Mouse (Mus musculus): ENCODE data around the gene Ist1. TPM values are rescaled to one million over a fixed set of nuclear protein-coding genes. Genes with fewer than 3 reads are reported as not detected.

Gene Ist1
- polyA plus RNA-seq, 1 experiment: 80.4 TPM

DNA sequence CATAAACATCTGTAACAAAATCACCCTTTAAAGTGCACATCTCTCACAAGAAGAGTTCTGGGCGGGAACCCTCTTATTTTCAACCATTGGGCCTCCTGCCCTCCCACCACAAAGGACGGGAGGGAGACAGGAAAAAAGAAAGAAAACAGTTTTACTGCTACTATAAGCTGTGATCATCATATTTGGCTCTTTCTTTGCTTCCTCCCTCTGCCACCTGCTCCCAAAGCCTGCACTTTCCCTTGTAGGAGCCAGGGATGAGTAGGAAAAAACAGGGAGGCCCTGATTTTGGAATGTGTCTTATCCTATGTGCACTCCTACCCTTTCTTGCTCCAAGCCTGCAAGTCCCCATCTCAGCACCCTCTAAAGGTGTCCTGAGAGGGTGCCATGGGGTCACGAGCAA lies 38.0 kb upstream of the Ist1 start:
- H3K27ac ChIP-seq (ENCODE audit: insufficient read depth, low read length): no peak overlapping the region
- H3K9me3 ChIP-seq (replicated peaks; ENCODE audit: control insufficient read depth, insufficient read depth, low read length, poor library complexity, severe bottlenecking): no peaks in the 10 kb centered on the region
- no peak for TF ChIP-seq CTCF (IDR thresholded peaks at IDR 0.05; ENCODE audit: low read depth, low read length)
- TF ChIP-seq EP300 (IDR thresholded peaks at IDR 0.05; ENCODE audit: insufficient read depth, low read depth, low read length): no peak
- TF ChIP-seq POLR2A (IDR thresholded peaks at IDR 0.05; ENCODE audit: insufficient read depth, low read length): no peak
- H3K4me1 ChIP-seq (ENCODE audit: control insufficient read depth, insufficient read depth, low read length): no peaks in the 10 kb centered on the region
- no peak overlapping the region for H3K4me3 ChIP-seq (ENCODE audit: low read depth, low read length)
- H3K9ac ChIP-seq (ENCODE audit: low read depth, poor library complexity, severe bottlenecking): no peak overlapping the region
- no peaks in the 10 kb centered on the region for H3K27me3 ChIP-seq (ENCODE audit: control insufficient read depth, insufficient read depth, low read length, poor library complexity, severe bottlenecking)
- peaks cover 11% of the 10 kb centered on the region for H3K36me3 ChIP-seq (ENCODE audit: control insufficient read depth, insufficient read depth, low read length, poor library complexity, severe bottlenecking)

DNA sequence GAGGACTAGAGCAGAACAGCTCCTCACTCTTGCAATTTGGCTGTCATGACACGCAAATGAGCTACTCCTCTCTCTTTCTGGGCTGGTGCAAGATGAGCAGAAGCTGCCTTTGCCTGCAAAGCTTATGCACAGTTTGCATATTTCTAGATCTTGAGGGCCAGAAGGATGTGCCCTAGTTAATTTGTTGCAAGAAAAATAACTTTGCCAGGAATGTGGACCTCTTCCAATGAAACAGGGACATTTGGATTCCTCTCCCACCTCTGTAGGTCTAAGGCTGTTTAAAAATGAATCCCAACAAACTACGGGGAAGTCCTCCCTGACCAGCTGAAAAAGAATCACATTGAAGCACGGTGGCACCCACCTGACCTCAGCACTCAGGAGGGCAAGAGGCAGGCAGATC lies 32.0 kb upstream of the Ist1 start:
- Histone ChIP-seq H3K36me3 (ENCODE audit: control insufficient read depth, insufficient read depth, low read length, poor library complexity, severe bottlenecking) (peaks cover 18% of the 10 kb centered on the region), H3K9ac (ENCODE audit: low read depth, poor library complexity, severe bottlenecking) (no peak overlapping the region), H3K4me1 (ENCODE audit: control insufficient read depth, insufficient read depth, low read length) (no peaks in the 10 kb centered on the region), H3K9me3 (replicated peaks; ENCODE audit: control insufficient read depth, insufficient read depth, low read length, poor library complexity, severe bottlenecking) (no peaks in the 10 kb centered on the region), H3K27ac (ENCODE audit: insufficient read depth, low read length) (no peak overlapping the region), H3K27me3 (ENCODE audit: control insufficient read depth, insufficient read depth, low read length, poor library complexity, severe bottlenecking) (no peaks in the 10 kb centered on the region), H3K4me3 (ENCODE audit: low read depth, low read length) (no peak overlapping the region)
- TF ChIP-seq CTCF (IDR thresholded peaks at IDR 0.05; ENCODE audit: low read depth, low read length) (no peak), POLR2A (IDR thresholded peaks at IDR 0.05; ENCODE audit: insufficient read depth, low read length) (no peak), EP300 (IDR thresholded peaks at IDR 0.05; ENCODE audit: insufficient read depth, low read depth, low read length) (no peak)

DNA sequence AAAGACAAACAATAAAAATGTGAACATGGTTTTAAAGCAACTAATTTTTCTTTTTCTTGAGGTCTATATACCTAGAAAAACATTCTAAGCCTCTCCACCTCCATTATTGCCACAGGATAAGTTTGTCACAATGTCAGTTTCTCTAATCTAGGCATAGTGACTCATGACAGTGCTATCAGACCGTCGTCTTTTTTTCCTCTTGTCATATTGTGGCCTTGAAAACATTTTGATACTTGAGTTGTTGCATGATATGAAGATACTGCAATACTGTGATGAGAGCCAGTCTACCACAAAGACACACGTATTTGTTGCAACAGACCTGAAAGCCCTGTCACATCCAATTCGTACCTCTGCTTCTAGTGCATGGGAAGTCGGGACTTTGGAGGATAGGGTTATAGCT lies 21.9 kb upstream of the Ist1 start:
- H3K27me3 ChIP-seq (ENCODE audit: control insufficient read depth, insufficient read depth, low read length, poor library complexity, severe bottlenecking): no peaks in the 10 kb centered on the region
- no peaks in the 10 kb centered on the region for H3K9me3 ChIP-seq (replicated peaks; ENCODE audit: control insufficient read depth, insufficient read depth, low read length, poor library complexity, severe bottlenecking)
- H3K9ac ChIP-seq (ENCODE audit: low read depth, poor library complexity, severe bottlenecking): no peak overlapping the region
- no peaks in the 10 kb centered on the region for H3K4me1 ChIP-seq (ENCODE audit: control insufficient read depth, insufficient read depth, low read length)
- H3K36me3 ChIP-seq (ENCODE audit: control insufficient read depth, insufficient read depth, low read length, poor library complexity, severe bottlenecking): peaks cover 14% of the 10 kb centered on the region
- H3K4me3 ChIP-seq (ENCODE audit: low read depth, low read length): no peak overlapping the region
- no peak for TF ChIP-seq CTCF (IDR thresholded peaks at IDR 0.05; ENCODE audit: low read depth, low read length)
- H3K27ac ChIP-seq (ENCODE audit: insufficient read depth, low read length): no peak overlapping the region

DNA sequence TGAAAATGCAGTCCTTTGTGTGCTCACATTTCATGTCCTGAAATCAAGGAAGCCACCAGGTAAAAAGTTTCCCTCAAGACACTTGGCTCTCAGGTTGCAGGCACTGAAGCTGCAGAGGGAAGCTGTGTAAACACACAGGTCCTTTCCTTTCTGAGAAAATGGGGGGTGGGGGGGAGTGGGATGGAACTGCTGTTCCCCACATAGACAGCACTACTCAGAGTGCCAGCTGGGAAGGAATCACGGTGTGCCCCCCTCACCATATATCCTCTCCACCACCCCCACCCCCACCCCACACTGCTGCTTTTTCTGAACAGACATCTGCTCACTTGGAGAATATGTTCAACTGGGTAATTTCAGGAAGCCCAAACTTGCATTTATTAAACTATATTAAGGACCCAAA lies 19.5 kb upstream of the Ist1 start:
- peaks cover 14% of the 10 kb centered on the region for H3K36me3 ChIP-seq (ENCODE audit: control insufficient read depth, insufficient read depth, low read length, poor library complexity, severe bottlenecking)
- TF ChIP-seq POLR2A (IDR thresholded peaks at IDR 0.05; ENCODE audit: insufficient read depth, low read length) (no peak), EP300 (IDR thresholded peaks at IDR 0.05; ENCODE audit: insufficient read depth, low read depth, low read length) (no peak), CTCF (IDR thresholded peaks at IDR 0.05; ENCODE audit: low read depth, low read length) (no peak)

DNA sequence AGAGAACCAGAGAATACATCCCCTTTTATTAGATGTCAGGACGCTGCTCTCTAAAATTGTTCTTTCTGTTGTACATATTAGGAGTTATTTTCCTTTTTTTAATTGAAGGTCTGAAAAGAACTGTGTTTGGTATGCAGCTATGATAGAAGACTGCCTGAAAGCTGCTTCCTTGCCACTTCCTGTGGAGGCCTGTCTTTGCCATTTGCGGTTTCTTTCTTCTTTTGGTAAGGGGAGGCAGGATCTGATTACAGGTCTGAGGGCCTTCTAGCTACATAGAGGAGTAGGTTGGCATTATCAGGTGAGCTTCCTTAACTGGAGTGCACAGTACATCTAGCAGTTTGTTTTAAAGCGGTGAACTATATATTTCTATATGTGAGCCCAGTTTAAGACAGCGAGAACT lies 14.9 kb upstream of the Ist1 start:
- H3K9me3 ChIP-seq (replicated peaks; ENCODE audit: control insufficient read depth, insufficient read depth, low read length, poor library complexity, severe bottlenecking): no peaks in the 10 kb centered on the region
- no peak overlapping the region for H3K9ac ChIP-seq (ENCODE audit: low read depth, poor library complexity, severe bottlenecking)
- H3K4me3 ChIP-seq (ENCODE audit: low read depth, low read length): no peak overlapping the region
- TF ChIP-seq POLR2A (IDR thresholded peaks at IDR 0.05; ENCODE audit: insufficient read depth, low read length) (no peak), CTCF (IDR thresholded peaks at IDR 0.05; ENCODE audit: low read depth, low read length) (no peak)
- no peak overlapping the region for H3K27ac ChIP-seq (ENCODE audit: insufficient read depth, low read length)
- H3K27me3 ChIP-seq (ENCODE audit: control insufficient read depth, insufficient read depth, low read length, poor library complexity, severe bottlenecking): 0 out of 2 replicates have a peak, but pooled peaks cover 2% of the 10 kb centered on the region
- no peaks in the 10 kb centered on the region for H3K4me1 ChIP-seq (ENCODE audit: control insufficient read depth, insufficient read depth, low read length)
- peaks cover 10% of the 10 kb centered on the region for H3K36me3 ChIP-seq (ENCODE audit: control insufficient read depth, insufficient read depth, low read length, poor library complexity, severe bottlenecking)

More for the DNA sequence above, 19.5 kb upstream of the Ist1 start:
- Histone ChIP-seq H3K27ac (ENCODE audit: insufficient read depth, low read length) (no peak overlapping the region), H3K4me3 (ENCODE audit: low read depth, low read length) (no peak overlapping the region), H3K4me1 (ENCODE audit: control insufficient read depth, insufficient read depth, low read length) (no peaks in the 10 kb centered on the region), H3K9ac (ENCODE audit: low read depth, poor library complexity, severe bottlenecking) (no peak overlapping the region), H3K27me3 (ENCODE audit: control insufficient read depth, insufficient read depth, low read length, poor library complexity, severe bottlenecking) (no peaks in the 10 kb centered on the region), H3K9me3 (replicated peaks; ENCODE audit: control insufficient read depth, insufficient read depth, low read length, poor library complexity, severe bottlenecking) (no peaks in the 10 kb centered on the region)

DNA sequence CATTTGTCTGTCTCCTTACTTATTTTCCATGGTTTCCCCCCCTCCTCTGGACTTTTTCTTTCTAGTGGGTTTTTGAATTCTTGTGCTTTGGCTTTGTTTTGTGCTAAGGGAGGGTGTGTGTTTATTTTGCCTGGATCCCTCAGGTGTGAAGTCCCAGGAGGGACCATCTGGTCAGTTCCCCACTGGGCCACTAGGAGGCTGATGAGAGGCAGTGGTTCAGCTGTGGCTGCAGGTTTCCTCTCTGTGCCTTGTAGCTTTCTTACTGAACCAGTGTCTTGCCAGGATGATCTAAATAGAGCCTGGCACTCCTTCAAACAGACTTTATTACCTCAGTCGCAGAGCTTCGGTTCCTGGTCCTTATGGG lies 13.8 kb upstream of the Ist1 start:
- Histone ChIP-seq H3K9me3 (replicated peaks; ENCODE audit: control insufficient read depth, insufficient read depth, low read length, poor library complexity, severe bottlenecking) (no peaks in the 10 kb centered on the region), H3K4me3 (ENCODE audit: low read depth, low read length) (no peak overlapping the region), H3K36me3 (ENCODE audit: control insufficient read depth, insufficient read depth, low read length, poor library complexity, severe bottlenecking) (peaks cover 6% of the 10 kb centered on the region), H3K27ac (ENCODE audit: insufficient read depth, low read length) (no peak overlapping the region), H3K27me3 (ENCODE audit: control insufficient read depth, insufficient read depth, low read length, poor library complexity, severe bottlenecking) (0 out of 2 replicates have a peak, but pooled peaks cover 2% of the 10 kb centered on the region), H3K4me1 (ENCODE audit: control insufficient read depth, insufficient read depth, low read length) (no peaks in the 10 kb centered on the region), H3K9ac (ENCODE audit: low read depth, poor library complexity, severe bottlenecking) (no peak overlapping the region)
- TF ChIP-seq POLR2A (IDR thresholded peaks at IDR 0.05; ENCODE audit: insufficient read depth, low read length): no peak
- no peak for TF ChIP-seq EP300 (IDR thresholded peaks at IDR 0.05; ENCODE audit: insufficient read depth, low read depth, low read length)
- TF ChIP-seq CTCF (IDR thresholded peaks at IDR 0.05; ENCODE audit: low read depth, low read length): peak; percentile 70
